Mouse (Mus musculus): ENCODE data around the gene Ttc23l. TPM values are rescaled to one million over a fixed set of nuclear protein-coding genes. Genes with fewer than 3 reads are reported as not detected.

The Ttc23l gene
- polyA plus RNA-seq (2012; rRNA removed): not detected in 2 replicates

DNA sequence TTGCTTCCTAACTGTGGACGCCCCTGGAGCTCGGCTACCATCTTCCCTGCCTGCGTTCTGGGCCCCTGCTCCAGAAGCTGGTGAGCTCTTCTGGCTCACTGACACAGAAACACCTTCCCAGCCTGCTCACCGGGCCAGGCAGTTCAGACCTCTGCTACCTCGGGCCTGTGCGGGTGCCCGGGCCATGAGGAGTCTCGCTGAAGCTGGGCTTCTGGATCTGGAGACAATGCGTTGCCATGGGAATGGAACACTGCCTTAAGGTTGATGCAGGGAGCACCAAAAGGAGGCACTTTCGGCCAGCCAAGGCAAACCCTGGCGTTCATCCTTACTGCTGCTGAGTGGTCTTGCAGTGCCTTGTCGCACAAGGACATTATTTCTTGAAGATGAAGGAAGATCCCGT, at the start of gene Ttc23l:
Ttc23l (minus strand) TSS at position 204 of the 400 bp plus-strand sequence.
- no peak for DNase-seq (ENCODE audit: low read depth)
- TF ChIP-seq POLR2A (IDR thresholded peaks at IDR 0.05; ENCODE audit: borderline replicate concordance, extremely low read depth, insufficient read depth, insufficient read length, poor library complexity, severe bottlenecking) (no peak), CTCF (IDR thresholded peaks at IDR 0.05; ENCODE audit: borderline replicate concordance, extremely low read depth, insufficient read depth, insufficient read length) (no peak)

GRCm38 (mm10) chr15:10599413-10599812, 40.9 kb upstream of the Ttc23l start:
- DNase-seq (ENCODE audit: low read depth): no peak

DNA sequence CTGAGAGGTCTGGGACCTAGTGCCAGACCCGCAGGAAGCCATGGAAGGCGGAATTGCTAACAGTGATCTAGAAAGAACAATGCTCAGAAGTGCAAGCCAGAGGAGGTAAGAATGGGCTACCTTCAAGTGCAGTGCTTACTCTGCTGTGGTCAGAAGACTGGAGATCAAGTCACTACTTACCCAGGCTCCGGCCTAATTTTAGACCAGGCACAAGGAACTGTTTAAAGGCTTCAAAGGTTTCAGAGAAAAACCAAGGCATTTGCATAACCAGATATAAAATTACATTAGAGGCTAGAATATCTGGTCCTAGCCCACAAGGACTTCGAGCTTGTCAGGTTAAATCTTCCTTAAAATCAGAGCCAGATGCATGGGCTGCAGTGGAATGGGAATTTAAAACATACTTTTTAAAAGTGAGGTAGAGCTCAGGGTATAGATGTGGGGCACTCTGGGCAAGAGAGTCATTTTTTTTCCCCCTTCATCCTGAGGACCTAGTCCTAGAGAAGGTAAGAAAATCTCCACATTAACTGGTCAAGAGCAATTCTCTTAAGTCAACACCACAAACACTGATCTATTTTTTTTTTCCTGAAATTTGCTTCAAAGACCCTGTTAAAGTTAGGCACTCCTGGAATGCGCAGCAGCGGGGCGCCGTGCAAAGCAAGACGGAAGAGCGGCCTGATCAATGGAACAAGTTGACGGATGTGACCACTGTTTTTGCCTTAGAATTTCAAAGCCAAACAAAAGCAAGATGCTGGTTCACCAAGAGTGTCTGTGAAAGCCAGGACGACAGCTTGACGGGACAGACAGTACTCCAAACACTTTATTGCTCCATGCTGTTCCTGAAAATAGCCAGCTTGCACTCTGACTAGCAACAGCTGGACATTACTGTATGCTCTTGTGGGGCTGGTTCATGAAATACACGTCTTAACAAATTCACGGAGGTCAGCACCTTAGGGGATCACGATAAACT, 40.1 kb upstream of the Ttc23l start:
- TF ChIP-seq CTCF (IDR thresholded peaks at IDR 0.05; ENCODE audit: borderline replicate concordance, extremely low read depth, insufficient read depth, insufficient read length): no peak
- no peak for TF ChIP-seq POLR2A (IDR thresholded peaks at IDR 0.05; ENCODE audit: borderline replicate concordance, extremely low read depth, insufficient read depth, insufficient read length, poor library complexity, severe bottlenecking)
- no peak for DNase-seq (ENCODE audit: low read depth)

More at GRCm38 (mm10) chr15:10599413-10599812, 40.9 kb upstream of the Ttc23l start:
- TF ChIP-seq CTCF (IDR thresholded peaks at IDR 0.05; ENCODE audit: borderline replicate concordance, extremely low read depth, insufficient read depth, insufficient read length) (no peak), POLR2A (IDR thresholded peaks at IDR 0.05; ENCODE audit: borderline replicate concordance, extremely low read depth, insufficient read depth, insufficient read length, poor library complexity, severe bottlenecking) (no peak)

DNA sequence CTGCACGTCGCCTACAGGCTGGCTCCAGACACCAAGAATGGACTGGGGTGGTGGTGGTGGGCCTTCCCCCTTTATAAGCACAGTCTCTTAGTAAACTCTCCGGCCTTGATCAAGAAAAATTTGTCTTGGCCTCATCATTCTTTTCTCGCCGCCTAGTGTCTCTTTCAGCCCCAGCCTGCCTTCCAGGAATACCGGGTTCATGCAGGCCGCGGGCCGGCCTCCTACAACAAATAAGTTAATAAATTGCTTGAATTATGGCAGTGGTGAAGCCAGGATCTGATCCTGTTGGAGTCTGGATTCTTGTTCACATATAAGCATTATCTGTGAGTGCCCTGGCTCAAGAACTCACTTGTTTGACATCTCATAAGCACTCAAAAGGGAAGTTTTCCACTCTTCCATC, 38.4 kb upstream of the Ttc23l start:
- no peak for TF ChIP-seq POLR2A (IDR thresholded peaks at IDR 0.05; ENCODE audit: borderline replicate concordance, extremely low read depth, insufficient read depth, insufficient read length, poor library complexity, severe bottlenecking)
- no peak for DNase-seq (ENCODE audit: low read depth)

DNA sequence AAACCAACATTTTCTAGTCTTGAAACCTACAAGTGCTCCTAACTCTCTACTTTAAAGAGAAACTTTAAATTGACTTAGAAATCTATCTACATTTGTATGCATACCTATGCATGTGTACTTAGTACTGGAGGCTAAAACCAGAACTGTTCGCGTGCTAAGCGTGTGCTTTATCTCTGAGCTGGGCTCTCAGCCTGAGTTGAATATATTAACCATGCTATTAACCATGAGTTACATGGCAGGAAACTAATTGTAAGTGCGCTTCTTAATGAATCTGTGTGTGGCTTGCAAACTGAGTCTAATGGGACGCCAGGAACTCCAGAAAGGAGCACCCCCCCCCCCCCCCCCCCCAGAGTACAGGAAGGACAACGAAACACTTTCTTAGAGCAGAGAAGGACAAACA, 36.9 kb upstream of the Ttc23l start:
- TF ChIP-seq CTCF (IDR thresholded peaks at IDR 0.05; ENCODE audit: borderline replicate concordance, extremely low read depth, insufficient read depth, insufficient read length): no peak
- no peak for TF ChIP-seq POLR2A (IDR thresholded peaks at IDR 0.05; ENCODE audit: borderline replicate concordance, extremely low read depth, insufficient read depth, insufficient read length, poor library complexity, severe bottlenecking)
- DNase-seq (ENCODE audit: low read depth): peak; percentile 53

GRCm38 (mm10) chr15:10594910-10595309, 36.4 kb upstream of the Ttc23l start:
- DNase-seq (ENCODE audit: low read depth): peak; percentile 25
- TF ChIP-seq CTCF (IDR thresholded peaks at IDR 0.05; ENCODE audit: borderline replicate concordance, extremely low read depth, insufficient read depth, insufficient read length) (no peak), POLR2A (IDR thresholded peaks at IDR 0.05; ENCODE audit: borderline replicate concordance, extremely low read depth, insufficient read depth, insufficient read length, poor library complexity, severe bottlenecking) (no peak)

DNA sequence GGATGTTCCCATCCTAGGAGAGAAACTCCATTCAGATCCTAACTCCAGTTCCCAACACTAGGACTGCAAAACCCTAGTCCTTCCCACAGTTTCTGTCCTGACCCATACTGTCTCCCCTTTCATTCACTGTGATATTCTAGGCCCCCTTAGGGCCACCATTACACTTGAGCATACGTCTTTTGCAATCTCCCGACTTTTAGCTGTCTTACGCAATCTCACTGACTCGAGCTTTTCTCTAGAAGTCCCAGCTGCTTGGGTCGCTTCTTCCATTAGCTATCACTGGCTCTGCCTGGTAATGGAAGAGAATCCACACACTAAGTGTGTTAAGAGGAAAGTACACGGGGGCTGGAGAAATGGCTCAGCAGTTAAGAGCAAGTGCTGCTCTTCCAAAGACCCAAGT, 34.6 kb upstream of the Ttc23l start:
- TF ChIP-seq POLR2A (IDR thresholded peaks at IDR 0.05; ENCODE audit: borderline replicate concordance, extremely low read depth, insufficient read depth, insufficient read length, poor library complexity, severe bottlenecking) (no peak), CTCF (IDR thresholded peaks at IDR 0.05; ENCODE audit: borderline replicate concordance, extremely low read depth, insufficient read depth, insufficient read length) (no peak)
- no peak for DNase-seq (ENCODE audit: low read depth)

- no peak for DNase-seq (ENCODE audit: low read depth)
- TF ChIP-seq CTCF (IDR thresholded peaks at IDR 0.05; ENCODE audit: borderline replicate concordance, extremely low read depth, insufficient read depth, insufficient read length) (peak; percentile 36; the same call in 1 of the 2 replicates), POLR2A (IDR thresholded peaks at IDR 0.05; ENCODE audit: borderline replicate concordance, extremely low read depth, insufficient read depth, insufficient read length, poor library complexity, severe bottlenecking) (no peak)
Measured at GRCm38 (mm10) chr15:10586565-10586964, 28.1 kb upstream of the Ttc23l start.

DNA sequence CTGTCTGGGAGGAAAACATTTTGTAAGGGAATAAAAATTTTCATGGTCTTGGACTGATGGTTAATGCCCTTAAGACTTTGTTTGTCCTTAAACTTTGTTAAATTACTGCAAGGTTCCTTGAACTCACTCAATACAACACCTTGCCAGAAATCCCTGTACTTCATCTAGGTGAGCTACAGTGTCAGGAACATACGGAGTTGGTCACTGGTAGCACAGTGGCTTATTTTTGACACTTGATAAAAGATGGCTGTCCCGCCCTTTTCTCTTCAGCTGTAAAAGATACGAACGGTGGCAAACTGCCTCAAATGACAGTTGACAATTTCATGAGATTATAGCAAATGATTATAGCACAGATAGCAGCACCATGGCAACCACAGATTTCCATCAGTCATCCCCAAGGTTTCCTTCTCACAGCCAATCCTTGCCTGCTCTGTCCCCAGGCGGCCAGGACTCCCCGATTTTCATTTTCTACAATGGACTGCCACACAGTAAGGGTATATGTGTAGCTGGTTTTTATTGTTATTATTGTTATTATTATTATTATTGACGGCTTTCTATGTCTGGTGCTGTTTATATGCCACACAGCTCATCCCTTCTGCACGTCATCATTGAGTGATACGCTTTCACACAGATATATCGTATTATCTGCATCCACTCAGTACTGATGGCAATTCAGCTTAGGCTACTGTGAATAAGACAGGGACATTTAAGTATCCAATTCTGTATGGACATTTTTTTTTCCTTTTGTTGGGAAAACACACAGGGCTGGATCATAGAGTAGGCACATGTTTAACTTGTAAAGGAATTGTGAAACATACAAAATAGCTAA, 26.1 kb upstream of the Ttc23l start:
- DNase-seq (ENCODE audit: low read depth): peak; percentile 63

GRCm38 (mm10) chr15:10583408-10583807, 24.9 kb upstream of the Ttc23l start:
- DNase-seq (ENCODE audit: low read depth): peak; percentile 72
- peak; percentile 59; the same call in 1 of the 2 replicates for TF ChIP-seq CTCF (IDR thresholded peaks at IDR 0.05; ENCODE audit: borderline replicate concordance, extremely low read depth, insufficient read depth, insufficient read length)
- TF ChIP-seq POLR2A (IDR thresholded peaks at IDR 0.05; ENCODE audit: borderline replicate concordance, extremely low read depth, insufficient read depth, insufficient read length, poor library complexity, severe bottlenecking): no peak

More for the DNA sequence above, 26.1 kb upstream of the Ttc23l start:
- TF ChIP-seq CTCF (IDR thresholded peaks at IDR 0.05; ENCODE audit: borderline replicate concordance, extremely low read depth, insufficient read depth, insufficient read length) (no peak), POLR2A (IDR thresholded peaks at IDR 0.05; ENCODE audit: borderline replicate concordance, extremely low read depth, insufficient read depth, insufficient read length, poor library complexity, severe bottlenecking) (no peak)

DNA sequence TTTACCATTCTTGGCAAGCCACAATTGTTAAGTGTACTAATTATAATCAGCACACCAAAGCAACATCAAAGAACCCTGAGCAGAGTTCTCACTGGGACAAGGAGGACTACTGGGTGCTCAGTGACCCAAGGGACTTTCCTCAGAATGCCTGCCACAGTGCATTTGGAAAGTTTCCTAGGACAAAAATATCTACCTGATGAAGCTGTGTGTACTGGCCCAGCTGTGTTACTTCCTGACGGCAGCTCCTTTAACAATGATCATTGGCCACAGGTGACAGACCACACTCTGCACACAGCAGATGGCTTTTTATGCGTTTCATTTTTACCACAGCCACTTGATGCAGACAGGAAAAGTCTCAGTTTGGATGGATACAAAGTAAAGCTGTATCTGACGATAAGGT, 20.7 kb upstream of the Ttc23l start:
- TF ChIP-seq CTCF (IDR thresholded peaks at IDR 0.05; ENCODE audit: borderline replicate concordance, extremely low read depth, insufficient read depth, insufficient read length): no peak
- TF ChIP-seq POLR2A (IDR thresholded peaks at IDR 0.05; ENCODE audit: borderline replicate concordance, extremely low read depth, insufficient read depth, insufficient read length, poor library complexity, severe bottlenecking): no peak
- DNase-seq (ENCODE audit: low read depth): no peak
